Mouse (Mus musculus) heart, postnatal 14 days (tissue): ENCODE data around the gene Vegfd. TPM values are rescaled to one million over a fixed set of nuclear protein-coding genes. Genes with fewer than 3 reads are reported as not detected.

Source experiments
- total RNA-seq, 2 experiments: library from RNA; stranded (reverse); gene quantifications; 2 replicates each; pipeline ENCODE4 v1.2.3; 2021

The Vegfd gene
- total RNA-seq, 2 experiments from 2014 or later: 1.9 to 2.4 TPM

Other genes with a start within 250 kb of the Vegfd start
- gene Ace2, start 234.0 kb upstream of the Vegfd start, total RNA-seq: 1 to 10 TPM in 1 of 2 experiments, under 1 TPM in 1; 0.54 to 2.1 TPM
- 1 to 10 TPM; 2.3 to 2.5 TPM for gene Bmx, start 115.2 kb upstream of the Vegfd start, total RNA-seq
- 1 to 10 TPM; 2.6 to 5.0 TPM for gene Pir, start 104.0 kb upstream of the Vegfd start, total RNA-seq
- 1 to 10 TPM; 3.2 to 3.4 TPM for gene Piga, start 46.4 kb downstream of the Vegfd start, total RNA-seq
- gene Asb11, start 63.6 kb downstream of the Vegfd start, total RNA-seq: 100 to 1,000 TPM in 1 of 2 experiments, 10 to 100 TPM in 1; 49.4 to 111 TPM
- not detected for gene Asb9, start 132.9 kb downstream of the Vegfd start, total RNA-seq